Mouse (Mus musculus) heart, adult 2 months (tissue): ENCODE measurements at regions not wholly inside any gene's neighbourhood (a gene's known extent, or its start where the extent isn't known, plus 50 kb on each side); places are given as distances from the start of the nearest gene placed in this dataset.

Experiments used
- CTCF ChIP-seq: fragments of 200-600 bp; IDR thresholded peaks from 2 replicates; pipeline ENCODE4 v1.8.1; 2022; ENCODE audit warnings: antibody characterized with exemption, mild to moderate bottlenecking, moderate library complexity
- EP300 ChIP-seq: fragments of 200-500 bp; IDR thresholded peaks from 2 replicates; pipeline ENCODE4 v1.6.1; 2011; ENCODE audit warnings: low read depth, low read length, control low read depth; ENCODE audit not compliant: insufficient read depth

DNA sequence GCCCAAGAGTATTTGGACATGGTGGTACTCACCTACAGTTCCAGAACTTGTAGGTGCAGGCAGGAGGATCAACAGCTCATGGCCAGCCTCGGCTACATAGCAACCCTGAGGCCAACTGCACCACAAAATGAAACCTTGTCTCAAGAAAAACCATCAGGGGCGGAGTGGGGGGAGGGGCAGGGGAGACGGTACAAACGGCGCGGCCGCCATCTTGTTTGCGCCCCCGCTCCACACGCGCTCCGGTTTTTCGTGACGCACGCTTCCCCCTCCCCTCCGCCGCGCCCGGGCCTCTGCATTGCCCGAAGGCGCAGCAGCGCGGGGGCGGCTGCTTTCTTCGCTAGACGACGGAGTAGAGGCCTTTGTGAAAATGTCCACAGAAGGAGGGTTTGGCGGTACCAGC lies 117.9 kb upstream of the Apob start:
- no peak for TF ChIP-seq EP300
- TF ChIP-seq CTCF, result no peak
